Mouse (Mus musculus): Measurements from ENCODE around the gene Zbtb39. TPM values are rescaled to one million over a fixed set of nuclear protein-coding genes. Genes with fewer than 3 reads are reported as not detected.
"Not testable (repeated sequence)": the region's sequence is repeated elsewhere in the genome, so short reads cannot be mapped to it uniquely, and the experiment has no call there.

Zbtb39 gene
- polyA plus RNA-seq, 1 experiment from 2014 or later: 4.9 TPM

- H3K36me3 ChIP-seq (ENCODE audit: control insufficient read depth, insufficient read depth, low read length): no peaks in the 10 kb centered on the region
Observed at GRCm38 (mm10) chr10:127776011-127776410, 36.7 kb downstream of the Zbtb39 start, which contains the start of gene Rdh9. Gene Rdh9 (plus strand): TSS chr10:127776386.

GRCm38 (mm10) chr10:127782321-127782720 is 43.0 kb downstream of the Zbtb39 start:
- 96% methylated on average over 17 of the region's 17 CpGs for WGBS

More at GRCm38 (mm10) chr10:127776011-127776410, 36.7 kb downstream of the Zbtb39 start, which contains the start of gene Rdh9:
- 88% methylated on average over 2 of the region's 2 CpGs for WGBS
- Histone ChIP-seq H3K4me1 (ENCODE audit: control insufficient read depth, insufficient read depth, low read length) (no peaks in the 10 kb centered on the region), H3K9ac (replicated peaks; ENCODE audit: low read depth, low read length) (no peak within 1 kb of the TSS), H3K9me3 (ENCODE audit: control insufficient read depth, low read depth, low read length) (no peaks in the 10 kb centered on the region), H3K4me2 (replicated peaks; ENCODE audit: low read depth, low read length) (no peak within 1 kb of the TSS), H3K27me3 (ENCODE audit: control insufficient read depth, insufficient read depth, low read length) (no peaks in the 10 kb centered on the region), H3K4me3 (ENCODE audit: low read depth, low read length) (no peak within 1 kb of the TSS), H3K27ac (ENCODE audit: low read length) (no peak within 1 kb of the TSS)
- no peak for ATAC-seq (ENCODE audit: insufficient number of reproducible peaks, insufficient read depth, low FRiP score, low read depth)

GRCm38 (mm10) chr10:127785411-127785810 is 46.1 kb downstream of the Zbtb39 start:
- not testable (repeated sequence) for H3K9me3 ChIP-seq (ENCODE audit: control insufficient read depth, low read depth, low read length); H3K27ac ChIP-seq (ENCODE audit: low read length); H3K9ac ChIP-seq (replicated peaks; ENCODE audit: low read depth, low read length); H3K4me3 ChIP-seq (ENCODE audit: low read depth, low read length); H3K36me3 ChIP-seq (ENCODE audit: control insufficient read depth, insufficient read depth, low read length); H3K27me3 ChIP-seq (ENCODE audit: control insufficient read depth, insufficient read depth, low read length); H3K4me1 ChIP-seq (ENCODE audit: control insufficient read depth, insufficient read depth, low read length); H3K4me2 ChIP-seq (replicated peaks; ENCODE audit: low read depth, low read length); ATAC-seq (ENCODE audit: insufficient number of reproducible peaks, insufficient read depth, low FRiP score, low read depth)
- 87% methylated on average over 1 of the region's 1 CpGs for WGBS

More at GRCm38 (mm10) chr10:127782321-127782720, 43.0 kb downstream of the Zbtb39 start:
- not testable (repeated sequence) for H3K4me1 ChIP-seq (ENCODE audit: control insufficient read depth, insufficient read depth, low read length); H3K27ac ChIP-seq (ENCODE audit: low read length); H3K36me3 ChIP-seq (ENCODE audit: control insufficient read depth, insufficient read depth, low read length); H3K9me3 ChIP-seq (ENCODE audit: control insufficient read depth, low read depth, low read length); H3K27me3 ChIP-seq (ENCODE audit: control insufficient read depth, insufficient read depth, low read length); ATAC-seq (ENCODE audit: insufficient number of reproducible peaks, insufficient read depth, low FRiP score, low read depth); H3K4me3 ChIP-seq (ENCODE audit: low read depth, low read length); H3K9ac ChIP-seq (replicated peaks; ENCODE audit: low read depth, low read length); H3K4me2 ChIP-seq (replicated peaks; ENCODE audit: low read depth, low read length)

Other genes with a start within 250 kb of the Zbtb39 start
- 0.32 and 0.48 TPM in 2 replicates for gene Stac3, start 237.9 kb upstream of the Zbtb39 start, polyA plus RNA-seq (2014; fragmentation: Nextera tagmentation; extraction: Ambion mirVana)
- 81.3 and 84.3 TPM in 2 replicates for gene Ndufa4l2, start 224.6 kb upstream of the Zbtb39 start, polyA plus RNA-seq (2014; fragmentation: Nextera tagmentation; extraction: Ambion mirVana)
- gene Shmt2, start 217.1 kb upstream of the Zbtb39 start, polyA plus RNA-seq (2014; fragmentation: Nextera tagmentation; extraction: Ambion mirVana): 107 and 121 TPM in 2 replicates
- 3.8 and 4.8 TPM in 2 replicates for gene Nxph4, start 205.0 kb upstream of the Zbtb39 start, polyA plus RNA-seq (2014; fragmentation: Nextera tagmentation; extraction: Ambion mirVana)
- gene Lrp1, start 118.4 kb upstream of the Zbtb39 start, polyA plus RNA-seq (2014; fragmentation: Nextera tagmentation; extraction: Ambion mirVana): 98.0 and 99.3 TPM in 2 replicates
- 24.7 and 26.5 TPM in 2 replicates for gene Stat6, start 96.6 kb upstream of the Zbtb39 start, polyA plus RNA-seq (2014; fragmentation: Nextera tagmentation; extraction: Ambion mirVana)
- 10.2 and 11.3 TPM in 2 replicates for gene Nemp1, start 72.6 kb upstream of the Zbtb39 start, polyA plus RNA-seq (2014; fragmentation: Nextera tagmentation; extraction: Ambion mirVana)
- 9.2 and 11.1 TPM in 2 replicates for gene Nab2, start 71.0 kb upstream of the Zbtb39 start, polyA plus RNA-seq (2014; fragmentation: Nextera tagmentation; extraction: Ambion mirVana)
- gene Myo1a, start 34.4 kb upstream of the Zbtb39 start, polyA plus RNA-seq (2014; fragmentation: Nextera tagmentation; extraction: Ambion mirVana): 8.8 and 9.1 TPM in 2 replicates
- gene Tac2, start 15.1 kb upstream of the Zbtb39 start, polyA plus RNA-seq (2014; fragmentation: Nextera tagmentation; extraction: Ambion mirVana): 1.6 and 2.0 TPM in 2 replicates
- gene Gpr182, start 12.2 kb downstream of the Zbtb39 start, polyA plus RNA-seq (2014; fragmentation: Nextera tagmentation; extraction: Ambion mirVana): 0.67 and 0.87 TPM in 2 replicates
- gene Rdh1, start 20.2 kb downstream of the Zbtb39 start, polyA plus RNA-seq (2014; fragmentation: Nextera tagmentation; extraction: Ambion mirVana): not detected in 2 replicates
- not detected in 2 replicates for gene Rdh16f1, start 20.2 kb downstream of the Zbtb39 start, polyA plus RNA-seq (2014; fragmentation: Nextera tagmentation; extraction: Ambion mirVana)
- 0.08 TPM in 1 of 2 replicates, not detected in the other for gene Rdh9, start 36.8 kb downstream of the Zbtb39 start, polyA plus RNA-seq (2014; fragmentation: Nextera tagmentation; extraction: Ambion mirVana)
- not detected in 2 replicates for gene Rdh16, start 61.6 kb downstream of the Zbtb39 start, polyA plus RNA-seq (2014; fragmentation: Nextera tagmentation; extraction: Ambion mirVana)
- not detected in 2 replicates for gene Rdh19, start 110.4 kb downstream of the Zbtb39 start, polyA plus RNA-seq (2014; fragmentation: Nextera tagmentation; extraction: Ambion mirVana)
- gene Rdh16f2, start 126.9 kb downstream of the Zbtb39 start, polyA plus RNA-seq (2014; fragmentation: Nextera tagmentation; extraction: Ambion mirVana): not detected in 2 replicates
- gene Rdh7, start 149.3 kb downstream of the Zbtb39 start, polyA plus RNA-seq (2014; fragmentation: Nextera tagmentation; extraction: Ambion mirVana): not detected in 2 replicates
- not detected in 2 replicates for gene Sdr9c7, start 159.0 kb downstream of the Zbtb39 start, polyA plus RNA-seq (2014; fragmentation: Nextera tagmentation; extraction: Ambion mirVana)

Data from stomach, embryonic 14.5 days (tissue).